Mouse (Mus musculus) lung, embryonic 14.5 days (tissue): Measurements from ENCODE around the gene Slk. TPM values are rescaled to one million over a fixed set of nuclear protein-coding genes. Genes with fewer than 3 reads are reported as not detected.
A peak's percentile ranks its signal among the peaks of the same experiment; 100 is the strongest.
"Not testable (repeated sequence)": the region's sequence is repeated elsewhere in the genome, so short reads cannot be mapped to it uniquely, and the experiment has no call there.

Experiments
- ATAC-seq: fragments of 200-750 bp; cut with Nextera tagmentation; 2 replicates; pipeline ENCODE4 v1.8.0; 2017; ENCODE audit warnings: mild to moderate bottlenecking, moderate TSS enrichment, moderate library complexity; ENCODE audit not compliant: insufficient read depth
- DNase-seq: peaks from one replicate; pipeline ENCODE4 v3.0.0-alpha.2; 2015
- H3K27ac ChIP-seq: fragments of 300-500 bp; sonication (generic); 2 replicates; pipeline ENCODE4 v1.5.1; 2014; ENCODE audit warnings: low read depth, mild to moderate bottlenecking, moderate library complexity
- H3K27me3 ChIP-seq: fragments of 300-500 bp; sonication (generic); 2 replicates; pipeline ENCODE4 v1.6.1; 2014; ENCODE audit warnings: low read length, control low read depth; ENCODE audit not compliant: insufficient read depth
- H3K36me3 ChIP-seq: fragments of 300-500 bp; sonication (generic); 2 replicates; pipeline ENCODE4 v1.6.1; 2014; ENCODE audit warnings: control low read depth; ENCODE audit not compliant: insufficient read depth
- H3K4me1 ChIP-seq: fragments of 300-500 bp; sonication (generic); 2 replicates; pipeline ENCODE4 v1.6.1; 2014; ENCODE audit warnings: antibody characterized with exemption, control low read depth; ENCODE audit not compliant: insufficient read depth
- H3K4me2 ChIP-seq: fragments of 300-500 bp; sonication (generic); 2 replicates; pipeline ENCODE4 v1.6.1; 2014; ENCODE audit warnings: mild to moderate bottlenecking
- H3K4me3 ChIP-seq: fragments of 300-500 bp; sonication (generic); 2 replicates; pipeline ENCODE4 v1.5.1; 2014; ENCODE audit warnings: low read depth, low read length
- H3K9ac ChIP-seq: fragments of 300-500 bp; sonication (generic); 2 replicates; pipeline ENCODE4 v1.6.1; 2014
- H3K9me3 ChIP-seq: fragments of 300-500 bp; sonication (generic); 2 replicates; pipeline ENCODE4 v1.6.1; 2016; ENCODE audit warnings: low read depth, low read length, control low read depth
- CTCF ChIP-seq: IDR thresholded peaks from 2 replicates; pipeline ENCODE4 v1.5.1; 2016; ENCODE audit warnings: antibody characterized with exemption, low read depth
- WGBS: fragments of 180-500 bp; shearing (Covaris S2); extraction: QIAGEN DNeasy Blood & Tissue Kit; methylation state at CpG from one replicate; pipeline ENCODE4 v1.1.7; 2014; 5-methylcytosine and 5-hydroxymethylcytosine counted together
- polyA plus RNA-seq: library from polyadenylated mRNA; unstranded; fragments of >200 nt; fragmentation: Nextera tagmentation; extraction: Ambion mirVana; gene quantifications from 2 replicates; pipeline ENCODE4 v1.2.1, GENCODE M21; 2014

Gene Slk
- polyA plus RNA-seq, 1 experiment from 2014 or later = 20.6 TPM

DNA sequence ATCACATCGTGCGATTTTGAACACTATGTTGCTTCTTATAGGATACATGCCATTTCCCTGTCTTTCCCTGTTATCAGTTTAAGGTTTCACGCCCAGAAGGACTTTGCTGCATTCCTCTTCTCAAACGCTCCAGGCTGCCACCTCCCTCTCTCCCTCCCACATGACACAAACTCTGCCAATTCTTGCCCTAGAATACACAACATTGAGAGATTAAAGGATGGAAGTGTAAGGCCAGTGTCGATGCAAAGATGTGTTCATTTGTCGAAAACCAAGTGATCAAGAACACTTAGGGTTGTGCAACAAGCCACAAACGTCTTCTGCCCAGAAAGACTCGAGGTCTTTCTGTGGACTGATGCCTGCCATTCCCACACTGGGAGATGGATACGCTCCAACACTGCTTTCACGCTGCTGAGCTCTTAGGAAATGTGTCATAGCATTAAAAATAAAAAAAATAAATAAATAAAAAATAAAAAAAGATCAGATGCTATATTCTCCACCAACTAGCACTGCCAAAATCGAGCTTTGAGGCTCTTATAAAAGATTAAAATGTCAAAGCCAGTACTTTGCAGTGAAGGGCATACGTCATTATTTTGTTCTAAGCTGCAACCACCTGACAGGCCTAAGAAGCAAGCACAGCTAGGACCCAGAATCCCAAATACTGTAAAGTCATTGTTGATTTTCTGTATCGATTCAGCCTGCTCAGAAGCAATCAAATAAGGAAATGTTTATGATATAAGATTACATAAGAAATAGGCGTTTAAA lies 19.5 kb upstream of the Slk start:
- Histone ChIP-seq H3K4me3 (no peak overlapping the region), H3K9ac (no peak overlapping the region), H3K27ac (no peak overlapping the region), H3K4me2 (no peak overlapping the region), H3K9me3 (no peaks in the 10 kb centered on the region), H3K27me3 (no peaks in the 10 kb centered on the region), H3K4me1 (peaks cover 5% of the 10 kb centered on the region; the same call in 1 of the 2 replicates), H3K36me3 (no peaks in the 10 kb centered on the region)
- WGBS = 47% methylated on average over 14 of the region's 14 CpGs
- peak; percentile 44 for DNase-seq
- TF ChIP-seq CTCF = no peak
- no peak for ATAC-seq

GRCm38 (mm10) chr19:47560544-47561161 lies 18.8 kb upstream of the Slk start:
- Histone ChIP-seq H3K4me1 (peaks cover 7% of the 10 kb centered on the region; the same call in 1 of the 2 replicates), H3K9me3 (no peaks in the 10 kb centered on the region), H3K9ac (no peak overlapping the region), H3K27ac (no peak overlapping the region), H3K4me2 (no peak overlapping the region), H3K36me3 (no peaks in the 10 kb centered on the region), H3K4me3 (no peak overlapping the region), H3K27me3 (no peaks in the 10 kb centered on the region)
- DNase-seq = no peak
- no peak for TF ChIP-seq CTCF
- 0 out of 2 replicates have a peak, but pooled peaks have one; percentile 33 for ATAC-seq
- WGBS = 64% methylated on average over 12 of the region's 12 CpGs

DNA sequence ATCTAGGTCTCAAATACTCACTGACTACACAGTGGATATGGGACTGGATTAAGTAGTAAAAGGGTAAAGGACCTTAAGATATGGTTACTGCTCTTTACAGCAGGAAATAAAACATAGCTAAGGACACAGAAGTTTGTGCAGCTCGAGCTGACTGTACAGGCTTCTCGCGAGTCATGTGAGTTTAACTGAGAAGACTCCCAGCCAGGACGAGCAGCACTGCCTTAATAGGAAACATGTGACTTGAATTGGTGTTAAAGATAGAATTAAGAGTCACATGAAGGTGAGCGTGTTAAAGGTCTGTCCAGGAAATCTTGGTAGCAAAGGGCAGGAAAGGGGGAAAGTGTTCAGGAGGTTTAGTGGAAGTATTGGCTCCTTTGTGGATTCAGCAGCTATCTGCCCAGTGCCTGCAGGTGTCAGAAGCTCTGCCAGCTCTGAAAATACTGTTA lies 17.5 kb upstream of the Slk start:
- no peaks in the 10 kb centered on the region for H3K36me3 ChIP-seq
- no peak for TF ChIP-seq CTCF
- ATAC-seq = no peak
- 47% methylated on average over 5 of the region's 5 CpGs for WGBS
- H3K27me3 ChIP-seq = no peaks in the 10 kb centered on the region
- no peaks in the 10 kb centered on the region for H3K9me3 ChIP-seq
- no peak overlapping the region for H3K9ac ChIP-seq
- H3K4me2 ChIP-seq = no peak overlapping the region
- no peak overlapping the region for H3K4me3 ChIP-seq
- H3K4me1 ChIP-seq = peaks cover 7% of the 10 kb centered on the region; the same call in 1 of the 2 replicates
- DNase-seq = no peak
- H3K27ac ChIP-seq = no peak overlapping the region

DNA sequence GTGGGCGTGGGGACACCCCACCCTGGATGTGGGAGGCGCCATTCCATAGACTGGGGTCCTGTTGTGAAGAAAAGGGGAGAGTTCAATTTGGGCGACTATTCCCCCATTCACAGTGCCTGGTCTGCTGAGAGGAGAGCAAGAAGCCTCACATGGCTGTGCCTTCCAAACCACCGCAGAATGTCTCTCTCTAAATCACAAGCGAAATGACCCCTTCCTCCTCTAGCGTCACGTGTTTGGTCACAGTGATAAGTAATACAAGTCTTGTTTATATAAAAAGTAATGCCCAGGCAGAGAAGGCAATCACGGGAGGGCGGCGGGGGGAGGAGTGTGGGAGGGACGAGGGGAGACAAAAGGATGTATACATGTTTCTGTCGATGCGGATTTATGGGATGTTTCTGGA lies 15.8 kb upstream of the Slk start:
- Histone ChIP-seq H3K4me3 (no peak overlapping the region), H3K27ac (0 out of 2 replicates have a peak overlapping the region, but pooled peaks have one; percentile 27), H3K9ac (no peak overlapping the region), H3K4me2 (peak overlapping the region; percentile 44), H3K27me3 (no peaks in the 10 kb centered on the region), H3K9me3 (no peaks in the 10 kb centered on the region), H3K4me1 (peaks cover 7% of the 10 kb centered on the region; the same call in 1 of the 2 replicates), H3K36me3 (no peaks in the 10 kb centered on the region)
- ATAC-seq (peak; percentile 60), DNase-seq (peak; percentile 50)
- WGBS = 42% methylated on average over 13 of the region's 13 CpGs
- no peak for TF ChIP-seq CTCF

DNA sequence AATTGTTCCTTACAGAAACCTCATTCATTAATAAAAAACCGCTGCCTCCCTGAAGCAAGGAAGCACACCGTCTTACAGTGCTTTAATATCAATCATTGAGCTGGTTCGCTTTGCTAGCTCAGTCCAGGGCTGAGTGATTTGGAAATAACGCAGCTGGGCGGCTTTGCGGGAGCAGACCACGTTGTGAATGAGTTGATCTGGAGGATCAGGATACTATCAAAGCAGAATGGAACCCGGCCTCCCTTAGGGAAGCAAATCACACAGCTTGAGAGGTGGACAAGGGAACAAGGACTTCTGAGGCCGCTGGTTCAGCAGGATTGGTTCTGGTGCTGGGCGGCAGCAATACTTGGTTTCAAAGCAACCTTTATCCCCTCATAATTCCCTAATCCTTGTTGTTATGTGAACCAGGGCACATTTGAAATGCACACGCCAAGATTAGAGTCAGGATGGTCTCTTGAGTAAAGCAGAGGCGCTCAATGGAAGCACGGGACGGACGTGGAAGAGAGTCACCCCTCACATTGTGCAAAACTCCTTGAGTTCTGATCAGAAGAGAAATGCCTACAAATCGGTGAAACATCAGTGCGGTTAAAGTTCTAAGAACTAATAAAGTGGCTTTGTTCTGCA lies 14.3 kb upstream of the Slk start:
- ATAC-seq = peak; percentile 62; the same call in 1 of the 2 replicates
- DNase-seq = peak; percentile 89

DNA sequence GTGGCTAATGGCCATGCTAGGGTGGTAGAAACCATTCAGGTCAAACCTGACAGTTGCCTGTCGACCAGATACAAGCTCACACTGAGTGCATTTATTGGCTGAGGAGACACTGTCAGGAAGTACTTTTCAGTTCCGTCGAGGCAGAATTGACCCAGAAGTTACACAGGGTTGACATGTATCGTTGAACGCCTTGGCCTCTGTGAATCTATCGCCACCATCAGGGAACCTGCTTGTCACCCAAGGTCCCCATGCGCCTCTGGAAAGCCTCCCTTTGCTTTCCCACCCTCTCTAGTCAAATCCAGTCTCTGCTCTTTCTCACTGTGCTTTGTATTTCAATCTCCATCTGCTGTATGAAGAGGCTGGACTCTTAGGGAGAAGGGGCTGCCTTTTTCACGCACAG lies 13.5 kb upstream of the Slk start:
- peaks cover 7% of the 10 kb centered on the region; the same call in 1 of the 2 replicates for H3K4me1 ChIP-seq
- no peaks in the 10 kb centered on the region for H3K36me3 ChIP-seq
- H3K4me2 ChIP-seq = no peak overlapping the region
- H3K9me3 ChIP-seq = no peaks in the 10 kb centered on the region
- no peak overlapping the region for H3K9ac ChIP-seq
- H3K4me3 ChIP-seq = no peak overlapping the region
- H3K27me3 ChIP-seq = no peaks in the 10 kb centered on the region
- 77% methylated on average over 8 of the region's 8 CpGs for WGBS
- no peak overlapping the region for H3K27ac ChIP-seq
- no peak for DNase-seq
- ATAC-seq = no peak
- no peak for TF ChIP-seq CTCF

More for the DNA sequence above, 14.3 kb upstream of the Slk start:
- Histone ChIP-seq H3K4me2 (no peak overlapping the region), H3K27me3 (no peaks in the 10 kb centered on the region), H3K4me3 (no peak overlapping the region), H3K27ac (no peak overlapping the region), H3K9ac (no peak overlapping the region), H3K36me3 (no peaks in the 10 kb centered on the region), H3K9me3 (no peaks in the 10 kb centered on the region), H3K4me1 (peaks cover 7% of the 10 kb centered on the region; the same call in 1 of the 2 replicates)
- no peak for TF ChIP-seq CTCF
- WGBS = 49% methylated on average over 17 of the region's 17 CpGs

GRCm38 (mm10) chr19:47570042-47570441 lies 9.4 kb upstream of the Slk start:
- Histone ChIP-seq H3K9ac (no peak overlapping the region), H3K4me1 (0 out of 2 replicates have a peak, but pooled peaks cover 2% of the 10 kb centered on the region), H3K4me2 (no peak overlapping the region), H3K4me3 (no peak overlapping the region), H3K9me3 (no peaks in the 10 kb centered on the region), H3K36me3 (no peaks in the 10 kb centered on the region), H3K27me3 (no peaks in the 10 kb centered on the region), H3K27ac (no peak overlapping the region)
- DNase-seq (no peak), ATAC-seq (no peak)
- WGBS = 88% methylated on average over 5 of the region's 5 CpGs
- TF ChIP-seq CTCF = no peak

DNA sequence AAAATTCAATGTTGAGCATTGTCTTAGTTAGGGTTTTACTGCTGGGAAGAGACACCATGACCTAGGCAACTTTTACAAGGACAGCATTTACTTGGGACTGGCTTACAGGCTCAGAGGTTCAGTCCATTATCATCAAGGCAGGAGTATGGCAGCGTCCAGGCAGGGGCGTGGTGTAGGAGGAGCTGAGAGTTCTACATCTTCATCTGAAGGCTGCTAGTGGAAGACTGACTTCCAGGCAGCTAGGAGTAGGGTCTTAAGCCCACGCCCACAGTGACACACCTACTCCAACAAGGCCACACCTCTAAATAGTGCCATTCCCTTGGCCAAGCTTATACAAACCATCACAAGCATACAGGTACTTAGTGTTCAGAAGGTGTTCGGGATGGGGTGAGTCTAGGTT lies 7.5 kb upstream of the Slk start:
- not testable (repeated sequence) for H3K4me1 ChIP-seq, ATAC-seq, H3K27me3 ChIP-seq, DNase-seq, H3K9me3 ChIP-seq, H3K27ac ChIP-seq, H3K36me3 ChIP-seq, H3K4me3 ChIP-seq, H3K4me2 ChIP-seq, H3K9ac ChIP-seq
- 56% methylated on average over 4 of the region's 4 CpGs for WGBS
